Mouse (Mus musculus) monocyte, adult 5-6 weeks (primary cell): ENCODE measurements around the gene Ciapin1. TPM values are rescaled to one million over a fixed set of nuclear protein-coding genes. Genes with fewer than 3 reads are reported as not detected.
"Not testable (repeated sequence)": the region's sequence is repeated elsewhere in the genome, so short reads cannot be mapped to it uniquely, and the experiment has no call there.

Source experiments
- ATAC-seq: fragments of 153-309, 156-312 bp; replicated peaks from 2 replicates; pipeline ENCODE4 v1.8.0; 2017; ENCODE audit warnings: mild to moderate bottlenecking; ENCODE audit not compliant: low TSS enrichment, insufficient number of reproducible peaks, severe bottlenecking, poor library complexity, low FRiP score
- total RNA-seq: library from RNA; stranded (forward); fragments of 200-1000, 200-491, 200-594 nt; gene quantifications from 3 replicates; pipeline ENCODE4 v1.2.3, GENCODE M21; 2017

Ciapin1 gene
- total RNA-seq, 1 experiment from 2014 or later: 17.3 TPM

DNA sequence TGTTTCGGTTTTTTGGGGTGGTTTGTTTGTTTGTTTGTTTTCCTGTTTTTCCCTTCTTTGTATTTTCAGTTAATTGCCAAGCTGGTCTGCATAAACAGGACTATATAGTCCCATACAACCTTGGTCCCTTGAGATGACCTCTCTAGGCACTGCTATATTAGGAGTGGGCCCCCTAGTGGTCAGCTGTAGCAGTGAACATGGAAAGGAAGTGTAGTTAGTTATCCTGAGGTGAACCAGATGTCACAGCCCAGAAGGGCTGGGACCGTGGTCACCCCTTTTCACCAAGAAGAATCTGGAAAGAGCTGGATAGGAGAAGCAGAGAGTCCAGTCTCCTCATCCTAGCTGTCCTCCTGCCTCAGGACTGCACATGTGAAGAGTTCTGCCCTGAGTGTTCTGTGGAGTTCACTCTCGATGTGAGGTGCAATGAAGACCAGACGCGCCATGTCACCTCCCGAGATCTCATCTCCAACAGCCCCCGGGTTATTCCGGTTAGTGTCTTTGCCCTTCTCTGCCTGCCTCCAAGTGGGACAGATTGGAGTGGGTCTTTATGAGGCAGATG is 23.3 kb upstream of the Ciapin1 start:
- peak; percentile 60; the same call in 1 of the 2 replicates for ATAC-seq

DNA sequence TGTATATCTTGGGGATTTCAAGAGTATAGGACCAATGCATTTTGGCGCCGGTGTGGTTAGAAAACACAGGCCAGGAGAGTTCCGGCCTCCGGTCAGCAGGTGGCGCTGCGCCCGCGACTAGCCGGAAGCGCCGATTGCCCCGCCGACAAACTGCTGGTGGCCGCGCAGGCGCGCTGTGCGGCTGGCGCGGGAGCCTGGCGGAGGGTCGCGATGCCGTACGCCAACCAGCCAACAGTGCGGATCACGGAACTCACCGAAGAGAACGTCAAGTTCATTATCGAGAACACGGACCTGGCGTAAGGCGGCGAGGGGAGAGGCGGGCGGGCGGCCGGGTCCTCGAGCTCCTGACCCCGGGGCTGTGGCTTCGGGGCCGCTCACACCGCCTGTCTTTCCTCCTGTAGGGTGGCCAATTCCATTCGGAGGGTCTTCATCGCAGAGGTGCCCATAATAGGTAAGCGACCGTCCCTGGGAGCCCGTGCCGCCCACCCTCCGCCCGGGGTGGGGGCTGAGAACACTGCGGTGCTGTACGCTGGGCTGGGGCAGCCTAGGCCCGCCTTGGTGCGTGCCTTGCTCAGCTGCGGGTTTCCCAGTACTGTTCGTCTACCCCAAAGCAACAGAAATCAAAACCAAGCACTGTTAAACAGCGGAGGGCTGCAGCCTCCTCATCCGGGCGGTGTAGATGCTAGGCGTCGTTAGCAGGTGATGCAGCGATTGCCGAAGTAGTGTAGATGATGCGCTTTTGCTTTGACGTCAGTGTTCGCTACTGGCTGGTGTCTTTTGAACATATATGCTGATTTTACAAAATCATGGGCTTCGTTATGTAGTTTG is 19.4 kb upstream of the Ciapin1 start, which contains the start of gene Polr2c:
Gene Polr2c, plus strand, starts transcription at position 105 of the 828 bp plus-strand sequence.
- ATAC-seq: peak; percentile 72

DNA sequence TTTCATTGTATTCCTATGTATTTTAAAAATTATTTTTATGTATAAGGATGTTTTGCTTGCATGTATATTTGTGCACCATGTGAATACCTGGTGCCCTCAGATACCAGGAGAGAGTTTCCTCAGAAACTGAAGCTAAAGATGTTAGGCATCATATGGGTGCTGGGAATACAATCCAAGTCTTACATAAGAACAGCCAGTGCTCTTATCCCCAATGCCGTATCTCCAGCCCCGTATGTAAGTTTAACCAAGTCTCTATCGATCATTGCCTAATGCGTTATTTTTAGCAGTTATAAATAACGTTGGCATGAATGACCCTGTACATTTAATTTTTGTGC is 18.8 kb upstream of the Ciapin1 start:
- ATAC-seq: no peak

DNA sequence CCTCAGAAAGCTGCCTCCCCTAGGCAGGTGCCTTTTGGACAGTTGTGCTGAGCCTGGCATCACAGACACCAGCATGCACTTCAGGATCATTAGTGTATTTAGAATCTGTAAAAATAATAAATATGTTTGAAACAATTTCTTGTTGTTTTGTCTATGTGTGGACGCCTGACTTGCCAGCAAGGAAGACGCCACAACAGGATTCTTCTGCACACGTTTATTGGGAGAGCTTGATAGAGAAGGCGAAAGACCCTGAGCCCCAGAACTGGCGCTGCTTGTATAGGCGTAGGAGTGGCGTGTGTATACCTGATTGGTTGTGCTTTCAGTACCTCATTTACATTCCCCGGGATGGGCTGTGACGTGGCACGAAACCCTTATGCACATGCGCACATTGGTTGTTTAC is 16.6 kb upstream of the Ciapin1 start:
- not testable (repeated sequence) for ATAC-seq

DNA sequence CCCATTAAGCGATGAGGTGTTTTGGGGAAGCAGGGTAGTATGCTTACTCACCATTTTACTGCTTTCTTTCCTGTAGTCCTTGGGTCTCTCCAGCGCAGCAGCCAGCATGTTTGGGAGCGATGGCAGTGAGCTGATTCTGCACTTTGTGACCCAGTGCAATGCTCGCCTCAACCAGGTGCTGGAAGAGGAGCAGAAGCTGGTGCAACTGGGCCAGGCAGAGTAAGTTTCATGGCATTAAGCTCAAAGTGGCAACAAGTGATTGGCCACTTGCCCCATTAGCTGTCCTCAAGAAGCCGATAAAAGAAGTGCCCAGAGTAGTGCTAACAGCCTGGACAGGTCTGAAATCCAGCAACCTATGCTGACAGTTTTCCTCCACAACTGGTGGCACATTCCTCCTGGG is 11.9 kb upstream of the Ciapin1 start:
- no peak for ATAC-seq

DNA sequence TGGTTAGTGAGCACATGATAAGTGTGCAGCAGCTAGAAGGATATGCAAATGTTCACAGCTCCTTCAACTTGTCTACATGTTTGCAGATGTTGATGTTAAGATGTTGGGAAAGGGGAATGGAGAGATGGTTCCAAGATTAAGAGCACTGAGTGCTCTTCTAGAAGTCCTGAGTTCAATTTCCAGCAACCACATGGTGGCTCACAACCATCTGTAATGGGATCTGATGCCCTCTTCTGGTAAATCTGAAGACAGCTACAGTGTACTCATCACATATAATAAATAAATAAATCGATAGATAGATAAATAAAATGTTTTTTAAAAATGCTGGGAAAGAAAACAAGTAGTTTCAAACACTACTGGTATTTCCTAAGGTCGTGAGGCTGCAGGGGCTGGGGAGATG is 3.0 kb upstream of the Ciapin1 start:
- ATAC-seq: no peak

DNA sequence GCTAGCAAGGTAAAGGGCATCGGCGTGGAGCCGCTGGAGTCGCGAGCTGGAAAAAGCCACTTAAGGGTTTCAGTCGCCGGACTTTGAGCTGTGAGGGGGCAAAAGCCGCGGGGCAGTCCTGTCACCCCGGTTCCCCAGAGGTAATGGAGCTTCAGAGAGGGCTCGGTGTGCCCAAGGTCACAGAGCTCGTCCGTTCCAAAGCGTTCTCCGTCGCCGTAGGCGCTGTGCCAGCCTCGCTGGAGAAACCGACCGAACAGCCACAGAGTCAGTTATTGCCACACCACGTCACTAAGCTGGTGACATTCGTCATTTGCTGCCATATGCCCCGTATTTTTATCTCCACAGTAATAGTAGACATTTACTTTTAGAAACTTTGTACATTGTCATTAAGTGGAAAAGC is 442 bp upstream of the Ciapin1 start:
- ATAC-seq: peak; percentile 45

DNA sequence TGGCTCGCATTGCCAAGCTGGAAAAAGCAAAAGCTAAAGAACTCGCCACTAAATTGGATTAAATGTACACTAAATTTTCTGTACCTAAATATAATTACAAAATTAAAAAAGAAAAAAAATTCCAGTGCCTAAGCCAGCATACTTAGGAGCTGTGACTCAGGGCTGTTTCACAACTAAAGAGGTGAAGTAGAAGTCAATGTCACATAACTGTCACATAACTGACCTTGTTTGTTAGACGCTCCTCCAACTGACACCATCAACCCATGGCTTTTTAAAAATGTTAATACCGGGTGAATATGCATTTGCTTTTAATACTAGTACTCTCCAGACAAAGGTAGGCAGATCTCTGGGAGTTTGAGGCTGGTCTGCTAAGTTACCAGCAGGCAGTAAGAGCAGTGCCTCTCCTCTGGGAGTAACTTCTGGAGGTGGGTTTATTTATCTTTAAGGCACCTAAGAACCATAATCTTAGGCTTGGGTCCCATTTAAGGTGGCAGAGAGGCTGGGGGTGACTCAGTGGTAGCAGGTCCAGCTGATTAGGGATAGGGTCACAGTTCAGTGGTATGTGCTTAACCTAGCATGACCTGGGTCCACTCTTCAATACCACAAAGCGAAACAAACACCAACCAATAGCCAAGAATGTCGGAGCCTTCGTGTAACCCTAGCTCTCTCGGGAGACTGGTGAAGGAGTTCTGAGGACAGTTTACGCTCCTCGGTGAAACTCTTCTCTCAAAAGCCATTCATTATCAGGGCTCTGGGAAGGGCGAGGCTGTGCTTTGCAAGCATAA is 1.5 kb downstream of the Ciapin1 start:
- no peak for ATAC-seq

DNA sequence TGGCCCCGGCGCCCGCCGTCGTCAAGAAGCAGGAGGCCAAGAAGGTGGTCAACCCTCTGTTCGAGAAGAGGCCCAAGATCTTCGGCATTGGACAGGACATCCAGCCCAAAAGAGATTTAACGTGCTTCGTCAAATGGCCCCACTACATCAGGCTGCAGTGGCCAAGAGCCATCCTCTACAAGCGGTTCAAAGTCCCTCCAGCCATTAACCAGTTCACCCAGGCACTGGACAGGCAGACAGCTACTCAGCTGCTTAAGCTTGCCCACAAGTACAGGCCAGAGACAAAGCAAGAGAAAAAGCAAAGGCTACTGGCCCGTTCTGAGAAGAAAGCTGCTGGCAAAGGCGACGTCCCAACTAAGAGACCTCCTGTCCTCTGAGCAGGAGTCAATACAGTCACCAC is 2.4 kb downstream of the Ciapin1 start:
- not testable (repeated sequence) for ATAC-seq

DNA sequence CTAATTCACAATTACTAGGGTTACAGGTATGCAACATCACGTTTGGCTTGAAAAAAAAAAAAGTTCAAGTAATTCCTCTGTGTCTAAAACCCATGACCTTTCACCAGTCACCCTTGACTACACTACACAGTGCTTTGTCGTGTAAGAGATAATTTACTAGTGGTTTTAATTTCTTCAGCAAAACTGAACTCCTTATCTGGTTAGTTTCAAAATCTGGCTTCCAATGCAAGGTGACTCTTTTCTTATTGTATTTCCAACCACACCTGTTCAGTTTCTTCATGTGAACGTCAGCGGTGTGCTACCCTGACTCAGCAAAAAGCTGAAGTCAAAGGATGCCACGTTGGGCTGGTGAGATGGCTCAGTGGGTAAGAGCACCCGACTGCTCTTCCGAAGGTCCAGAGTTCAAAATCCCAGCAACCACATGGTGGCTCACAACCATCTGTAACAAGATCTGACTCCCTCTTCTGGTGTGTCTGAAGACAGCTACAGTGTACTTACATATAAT is 4.2 kb downstream of the Ciapin1 start:
- not testable (repeated sequence) for ATAC-seq

DNA sequence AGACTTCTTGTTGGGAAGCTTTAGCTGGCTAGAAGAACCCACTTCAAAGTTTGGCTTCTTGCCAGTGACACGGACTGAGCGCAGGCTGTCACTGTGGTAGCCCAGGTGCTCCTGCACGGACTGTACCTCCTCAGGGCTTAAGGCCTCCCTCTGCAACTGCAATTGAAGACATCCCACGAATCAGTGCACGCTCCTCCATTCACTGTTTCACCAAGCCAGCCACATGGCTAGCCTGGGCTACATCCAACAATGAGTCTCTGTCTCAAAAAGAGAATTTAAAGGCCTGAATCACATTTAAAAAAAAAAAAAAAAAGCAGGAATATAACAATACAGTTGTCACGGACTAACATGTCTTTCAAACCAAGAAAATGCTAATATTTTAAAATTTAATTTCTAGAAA is 9.9 kb downstream of the Ciapin1 start:
- ATAC-seq: no peak

DNA sequence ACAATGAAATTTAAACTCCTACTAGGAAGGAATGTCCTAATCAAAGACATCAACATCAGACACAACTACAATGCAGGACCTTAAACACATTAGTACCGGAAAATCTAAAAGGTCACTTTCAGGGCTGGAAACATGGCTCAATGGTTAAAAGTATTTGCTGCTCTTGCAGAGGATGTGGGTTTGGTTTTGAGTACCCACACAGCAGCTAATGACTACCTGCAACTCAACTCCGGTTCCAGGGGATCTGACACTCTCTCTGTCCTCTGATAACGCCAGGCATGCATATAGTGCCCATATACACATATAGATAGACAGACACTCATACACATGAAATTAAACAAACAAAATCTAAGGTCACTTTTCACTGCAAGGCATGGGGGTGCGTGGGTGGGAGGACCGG is 11.9 kb downstream of the Ciapin1 start:
- no peak for ATAC-seq

DNA sequence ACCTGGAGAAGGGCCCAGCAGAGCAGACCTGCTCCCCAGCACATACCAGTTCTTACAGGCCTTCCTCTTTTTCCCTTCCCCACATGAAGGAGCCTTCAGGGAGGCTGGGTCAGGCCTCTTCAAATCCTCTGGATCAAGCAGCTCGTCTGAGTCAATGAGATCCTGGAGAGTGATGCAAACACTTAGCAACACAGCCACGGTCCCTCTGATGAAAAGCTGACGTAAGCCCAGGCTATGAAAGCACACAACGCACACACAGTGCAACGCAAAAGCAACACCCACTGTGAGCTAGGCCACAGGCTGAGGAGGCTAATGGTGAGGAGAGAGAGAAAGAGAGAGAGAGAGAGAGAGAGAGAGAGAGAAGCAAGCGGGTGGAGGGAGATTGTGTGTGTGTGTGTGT is 13.0 kb downstream of the Ciapin1 start:
- ATAC-seq: no peak

DNA sequence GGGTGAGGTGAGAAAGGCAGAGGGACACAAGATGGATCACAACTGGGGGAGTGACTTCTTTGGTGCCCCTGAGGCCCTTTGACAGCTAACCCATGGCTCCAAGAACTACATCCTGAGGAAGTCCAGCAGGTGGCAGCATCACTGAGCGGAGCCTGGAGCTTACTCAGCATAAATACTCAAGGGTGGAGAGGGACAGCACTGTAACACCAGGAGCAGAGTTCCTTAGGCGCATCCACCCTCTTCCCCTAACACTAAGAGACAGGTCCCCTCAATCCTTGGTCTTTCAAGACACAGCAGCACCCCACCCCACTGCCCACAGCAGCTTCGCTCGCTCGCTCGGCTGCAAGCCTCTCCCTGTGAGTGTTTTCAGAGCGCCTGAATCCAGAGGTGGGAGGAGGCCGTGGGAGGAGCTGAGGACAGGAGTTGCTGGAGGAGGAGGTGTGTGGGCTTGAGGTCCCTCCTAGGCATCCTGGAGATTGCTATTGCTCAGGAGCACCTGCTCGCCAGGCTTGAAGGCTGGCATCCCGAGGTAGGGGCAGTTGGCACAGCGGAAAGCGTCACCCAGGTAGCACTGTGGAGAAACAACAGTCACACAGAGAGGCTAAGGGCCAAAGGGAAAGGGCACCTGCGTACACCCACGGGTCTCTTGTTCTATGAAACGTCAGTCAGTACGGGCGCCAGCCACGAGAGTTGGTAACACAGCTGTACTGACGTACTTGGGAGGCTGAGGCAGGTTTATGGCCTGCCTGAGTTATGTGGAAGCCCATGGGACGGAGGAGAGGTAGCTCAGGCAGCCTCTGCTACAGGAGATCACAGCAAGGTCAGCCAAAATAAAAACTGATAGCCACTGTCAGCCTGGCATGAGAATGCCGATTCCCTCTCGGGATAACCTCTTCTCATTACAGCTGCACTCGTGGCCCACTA is 15.3 kb downstream of the Ciapin1 start:
- peak; percentile 45; the same call in 1 of the 2 replicates for ATAC-seq

DNA sequence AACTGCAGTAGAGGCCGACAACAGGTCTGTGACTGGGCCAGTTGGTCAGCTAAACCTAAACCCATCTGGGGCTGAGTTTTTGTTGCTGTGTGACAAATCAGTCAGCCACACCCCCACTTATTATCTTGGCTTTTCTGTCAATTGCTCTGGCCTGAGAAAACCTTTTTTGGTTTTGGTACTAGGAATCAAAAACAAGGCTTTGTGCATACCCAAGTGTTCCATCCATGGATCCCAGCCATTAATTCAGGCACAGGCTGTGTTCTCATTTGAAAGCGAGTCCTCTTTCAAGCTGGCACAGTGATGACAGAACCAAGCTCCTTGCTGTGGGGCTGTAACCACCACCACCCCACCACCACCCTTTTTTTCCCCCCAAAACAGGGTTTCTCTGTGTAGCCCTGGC is 16.8 kb downstream of the Ciapin1 start:
- no peak for ATAC-seq

DNA sequence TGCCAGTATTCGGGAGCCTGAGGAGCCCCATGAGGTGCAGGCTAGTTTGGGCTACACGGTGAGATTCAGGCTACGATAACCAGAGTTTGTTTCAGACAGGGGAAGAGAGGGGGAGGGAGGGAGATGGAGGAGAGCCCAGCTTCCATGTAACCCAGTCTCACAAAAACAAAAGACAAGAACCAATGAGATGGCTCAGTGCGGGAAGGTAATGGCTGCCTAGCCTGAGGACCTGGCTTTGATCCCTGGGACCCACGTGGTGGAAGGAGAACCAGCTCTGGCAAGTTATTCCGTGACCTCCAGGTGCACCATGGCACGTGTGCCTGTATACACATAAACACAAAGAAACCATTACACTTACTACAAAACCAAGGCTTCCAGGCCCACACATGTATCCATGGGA is 17.6 kb downstream of the Ciapin1 start:
- no peak for ATAC-seq

DNA sequence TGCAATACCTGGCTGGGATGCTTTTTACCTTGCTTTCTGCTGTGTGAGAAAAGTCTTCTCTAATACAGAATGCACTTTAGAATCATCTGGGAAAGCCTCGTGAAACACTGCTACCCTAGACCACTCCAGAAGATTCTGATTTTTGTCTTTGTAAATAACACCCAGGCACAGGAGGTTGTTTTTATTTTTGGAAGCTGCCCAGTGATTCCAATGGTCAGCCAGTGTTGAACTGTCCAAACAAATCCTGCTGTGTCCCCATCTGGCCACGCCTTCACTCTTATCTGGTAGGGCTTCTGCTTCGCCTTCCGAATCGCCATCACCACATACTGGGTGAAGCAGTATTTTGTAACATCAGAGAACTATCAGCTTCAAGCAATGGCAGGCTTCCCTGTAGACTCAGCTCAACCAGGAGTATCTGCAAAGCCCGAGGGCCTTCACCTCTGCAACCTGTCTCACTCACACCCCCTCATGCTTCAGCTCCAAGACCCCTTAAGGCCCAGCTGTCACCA is 18.4 kb downstream of the Ciapin1 start:
- no peak for ATAC-seq

DNA sequence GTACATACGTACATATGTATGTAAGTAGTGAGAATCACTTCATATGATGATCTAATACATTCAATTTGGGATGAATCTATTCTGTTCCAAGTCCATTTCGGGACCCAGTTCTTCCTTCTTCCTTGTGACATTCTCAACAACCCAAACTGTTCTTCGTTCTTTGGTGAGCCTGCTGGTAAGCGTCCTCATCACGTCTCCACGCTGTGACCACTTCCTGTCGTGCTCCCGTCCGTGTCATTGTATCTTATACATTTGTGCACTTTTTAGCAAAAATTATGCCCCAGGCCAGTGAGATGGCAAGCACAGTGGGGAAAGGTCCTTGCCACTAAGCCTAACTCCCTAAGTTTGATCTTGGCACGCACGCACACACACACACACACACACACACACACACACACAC is 20.2 kb downstream of the Ciapin1 start:
- ATAC-seq: no peak
